Mouse (Mus musculus) brown adipose tissue, adult 24 weeks (tissue): ENCODE results near the gene Olfr299. TPM values are rescaled to one million over a fixed set of nuclear protein-coding genes. Genes with fewer than 3 reads are reported as not detected.

Source experiments
- H3K27ac ChIP-seq: fragments of 200-500 bp; replicated peaks from 2 replicates; pipeline ENCODE4 v1.5.1; 2012; ENCODE audit warnings: low read depth, mild to moderate bottlenecking, low read length
- H3K4me1 ChIP-seq: fragments of 200-500 bp; 2 replicates; pipeline ENCODE4 v1.6.1; 2012; ENCODE audit warnings: low read length, mixed read lengths; ENCODE audit not compliant: control insufficient read depth, insufficient read depth, insufficient read length
- H3K4me3 ChIP-seq: fragments of 200-500 bp; 2 replicates; pipeline ENCODE4 v1.5.1; 2012; ENCODE audit warnings: low read depth, mild to moderate bottlenecking, low read length, moderate library complexity; ENCODE audit not compliant: insufficient read depth
- polyA plus RNA-seq: library from polyadenylated mRNA; stranded (reverse); fragments of >200 nt; gene quantifications from 2 replicates; pipeline ENCODE4 v1.2.4, GENCODE M21; 2012; ENCODE audit not compliant: missing spikeins, insufficient read depth, insufficient read length

Gene Olfr299
- not detected in 2 replicates for polyA plus RNA-seq

DNA sequence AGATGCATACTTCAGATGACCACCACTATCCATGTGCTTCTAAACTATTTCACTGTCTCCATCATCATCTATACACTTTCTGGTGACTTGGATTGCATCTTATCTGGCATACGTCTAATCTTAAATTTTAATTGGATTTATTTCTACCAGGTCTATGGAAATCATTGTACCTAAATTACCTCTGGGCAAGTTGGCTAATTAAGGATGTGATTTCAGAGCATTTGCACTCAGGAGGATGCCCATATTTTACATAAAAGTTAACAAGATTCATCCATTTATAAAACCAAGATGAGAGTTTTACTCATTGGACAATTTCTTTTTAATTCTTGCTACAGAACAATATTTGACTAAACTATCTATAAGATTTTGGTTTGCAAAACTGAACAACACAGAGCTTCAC is at the start of gene Olfr299:
TSS of gene Olfr299 (plus strand) at position 301 of the 400 bp plus-strand sequence.
- Histone ChIP-seq H3K4me1 (no peaks in the 10 kb centered on the region), H3K4me3 (no peak within 1 kb of the TSS), H3K27ac (no peak within 1 kb of the TSS)

DNA sequence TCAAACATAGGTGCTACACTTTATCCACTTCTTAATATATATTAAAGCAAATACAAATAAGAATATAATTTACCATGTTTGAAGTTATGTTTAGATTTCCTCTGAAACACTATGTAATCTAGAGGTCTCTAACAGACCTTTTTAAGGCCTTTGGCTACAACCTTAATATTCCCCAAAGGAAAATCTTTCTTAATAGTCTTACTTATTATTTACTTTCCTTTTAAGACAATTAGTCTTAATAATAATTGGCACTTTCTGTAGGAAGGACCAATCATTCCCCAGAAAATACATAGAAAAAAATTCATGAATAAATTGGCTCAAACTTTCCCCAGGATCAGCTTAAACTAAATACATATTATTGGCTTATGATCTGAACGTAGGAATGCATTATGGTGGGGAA is 32.7 kb downstream of the Olfr299 start, which contains the start of gene Olfr298:
TSS of gene Olfr298 (minus strand) at position 101 of the 400 bp plus-strand sequence.
- Histone ChIP-seq H3K4me3 (no peak within 1 kb of the TSS), H3K4me1 (no peaks in the 10 kb centered on the region), H3K27ac (no peak within 1 kb of the TSS)

Other genes with a start within 250 kb of the Olfr299 start
- 0.08 TPM in 2 replicates for gene Vmn2r76, start 213.6 kb upstream of the Olfr299 start, polyA plus RNA-seq
- not detected in 2 replicates for gene Olfr310, start 182.7 kb upstream of the Olfr299 start, polyA plus RNA-seq
- not detected in 2 replicates for gene Olfr309, start 146.2 kb upstream of the Olfr299 start, polyA plus RNA-seq
- gene Olfr308, start 134.3 kb upstream of the Olfr299 start, polyA plus RNA-seq = not detected in 2 replicates
- gene Olfr307, start 122.3 kb upstream of the Olfr299 start, polyA plus RNA-seq = not detected in 2 replicates
- gene Olfr305, start 93.0 kb upstream of the Olfr299 start, polyA plus RNA-seq = not detected in 2 replicates
- not detected in 2 replicates for gene Olfr304, start 73.3 kb upstream of the Olfr299 start, polyA plus RNA-seq
- not detected in 2 replicates for gene Olfr303, start 62.1 kb upstream of the Olfr299 start, polyA plus RNA-seq
- gene Olfr301, start 56.1 kb upstream of the Olfr299 start, polyA plus RNA-seq = not detected in 2 replicates
- gene Olfr298, start 32.6 kb downstream of the Olfr299 start, polyA plus RNA-seq = not detected in 2 replicates
- gene Olfr297, start 60.0 kb downstream of the Olfr299 start, polyA plus RNA-seq = not detected in 2 replicates
- not detected in 2 replicates for gene Olfr295, start 123.9 kb downstream of the Olfr299 start, polyA plus RNA-seq
- gene Olfr294, start 156.7 kb downstream of the Olfr299 start, polyA plus RNA-seq = not detected in 2 replicates
- gene Olfr293, start 189.1 kb downstream of the Olfr299 start, polyA plus RNA-seq = not detected in 2 replicates
- gene Olfr292, start 228.4 kb downstream of the Olfr299 start, polyA plus RNA-seq = not detected in 2 replicates